Mouse (Mus musculus) 3T3-L1 (cell line): ENCODE results near the gene Muc1.
"Not testable (repeated sequence)": the region's sequence is repeated elsewhere in the genome, so short reads cannot be mapped to it uniquely, and the experiment has no call there.

ENCODE experiments used
- DNase-seq: peaks from one replicate; pipeline ENCODE4 v3.0.0-alpha.2; 2015; ENCODE audit warnings: low read depth, low spot score

The Muc1 gene

DNA sequence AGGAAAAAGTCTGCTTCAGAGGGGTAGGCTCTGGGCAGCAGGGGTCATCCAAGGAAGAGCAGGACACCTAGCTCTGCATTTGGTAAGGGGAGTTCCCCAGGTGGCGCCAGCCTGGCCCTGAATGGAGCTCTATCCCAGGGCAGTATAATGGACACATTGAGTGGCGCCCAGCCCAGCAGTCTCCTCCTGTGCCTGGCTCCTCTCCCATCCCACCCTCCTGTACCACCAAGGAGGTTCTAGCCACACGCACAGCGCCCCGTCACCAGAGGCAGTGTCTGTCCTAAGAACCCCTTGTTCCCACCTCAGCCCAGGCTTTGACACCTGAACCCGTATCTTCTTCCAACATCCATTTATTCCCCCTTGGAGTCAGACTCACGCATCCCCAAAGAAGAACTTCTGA is 19.1 kb upstream of the Muc1 start:
- DNase-seq: no peak

DNA sequence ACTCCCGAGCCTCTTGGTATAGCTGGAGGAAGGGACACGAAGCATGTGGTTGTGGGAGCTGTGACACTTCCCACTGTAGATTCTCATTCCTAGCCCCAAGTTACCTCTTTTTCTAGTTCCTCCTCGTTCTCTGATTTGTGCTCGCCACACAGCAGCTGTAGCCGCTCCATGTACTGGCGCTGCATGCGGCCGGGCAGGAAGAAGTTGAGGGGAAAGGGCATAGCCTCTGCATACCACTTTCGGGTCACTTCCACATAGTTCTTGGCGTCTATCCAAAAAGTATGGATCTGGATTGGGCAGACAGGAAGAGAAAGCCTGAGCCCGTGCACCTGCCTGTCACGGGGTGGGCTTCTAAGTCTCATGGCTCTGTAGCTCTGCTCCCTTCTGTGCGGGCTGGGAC is 18.7 kb upstream of the Muc1 start:
- no peak for DNase-seq

DNA sequence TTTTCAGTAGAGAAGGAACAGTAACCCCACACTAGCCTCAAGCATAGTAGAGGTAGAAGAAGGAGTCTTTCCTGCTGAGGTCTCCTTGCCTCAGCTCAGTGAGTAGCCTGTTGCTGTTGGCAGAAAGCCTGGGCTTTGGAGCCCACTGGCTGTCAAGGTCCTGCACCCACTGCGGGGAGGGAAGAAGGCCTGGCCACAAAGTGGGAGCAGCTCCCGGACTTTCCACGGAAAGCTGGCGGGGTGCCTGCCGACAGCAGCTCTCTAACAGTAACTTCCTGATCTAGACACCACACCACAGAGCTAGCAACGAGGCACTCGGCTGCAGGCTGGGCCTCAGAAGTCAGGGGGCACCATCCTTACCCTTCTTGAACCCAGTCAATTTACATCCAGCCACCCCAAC is 18.1 kb upstream of the Muc1 start:
- no peak for DNase-seq

DNA sequence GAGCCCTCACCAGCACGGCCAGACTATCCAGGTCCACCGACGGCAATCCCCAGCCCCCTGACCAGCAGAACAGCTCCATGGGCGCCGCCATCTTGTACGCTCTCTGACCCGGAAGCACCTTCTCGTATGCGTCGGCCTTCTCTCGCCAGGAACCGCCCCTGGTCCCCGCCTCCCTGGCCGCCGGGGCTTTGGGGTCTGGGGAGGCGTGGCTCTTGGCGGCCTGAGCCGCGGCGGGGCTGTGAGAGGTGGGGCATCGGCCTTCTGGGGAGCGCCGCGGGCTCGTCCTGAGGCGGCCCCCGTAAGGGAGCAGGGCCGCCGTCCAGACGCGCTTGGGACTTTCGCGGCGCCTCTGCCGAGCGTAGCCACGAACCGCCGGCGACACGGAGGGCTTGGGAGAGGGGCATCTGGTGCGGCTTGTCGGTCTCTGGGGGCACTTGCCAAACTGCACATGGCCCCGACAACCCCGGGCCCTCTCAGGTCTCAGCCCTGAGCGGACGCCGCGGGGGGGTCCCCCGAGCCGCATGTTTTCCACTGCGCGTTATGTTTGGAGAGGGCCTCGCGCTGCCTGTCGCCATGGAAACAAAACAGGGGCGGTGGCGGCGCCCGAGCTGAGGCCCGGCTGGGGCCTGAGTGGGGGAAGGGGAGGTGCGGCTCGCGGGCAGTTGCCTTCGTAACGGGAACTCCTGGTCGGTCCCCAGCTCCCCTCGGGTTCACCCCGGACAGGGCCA is 14.9 kb upstream of the Muc1 start:
- peak; percentile 95 for DNase-seq

DNA sequence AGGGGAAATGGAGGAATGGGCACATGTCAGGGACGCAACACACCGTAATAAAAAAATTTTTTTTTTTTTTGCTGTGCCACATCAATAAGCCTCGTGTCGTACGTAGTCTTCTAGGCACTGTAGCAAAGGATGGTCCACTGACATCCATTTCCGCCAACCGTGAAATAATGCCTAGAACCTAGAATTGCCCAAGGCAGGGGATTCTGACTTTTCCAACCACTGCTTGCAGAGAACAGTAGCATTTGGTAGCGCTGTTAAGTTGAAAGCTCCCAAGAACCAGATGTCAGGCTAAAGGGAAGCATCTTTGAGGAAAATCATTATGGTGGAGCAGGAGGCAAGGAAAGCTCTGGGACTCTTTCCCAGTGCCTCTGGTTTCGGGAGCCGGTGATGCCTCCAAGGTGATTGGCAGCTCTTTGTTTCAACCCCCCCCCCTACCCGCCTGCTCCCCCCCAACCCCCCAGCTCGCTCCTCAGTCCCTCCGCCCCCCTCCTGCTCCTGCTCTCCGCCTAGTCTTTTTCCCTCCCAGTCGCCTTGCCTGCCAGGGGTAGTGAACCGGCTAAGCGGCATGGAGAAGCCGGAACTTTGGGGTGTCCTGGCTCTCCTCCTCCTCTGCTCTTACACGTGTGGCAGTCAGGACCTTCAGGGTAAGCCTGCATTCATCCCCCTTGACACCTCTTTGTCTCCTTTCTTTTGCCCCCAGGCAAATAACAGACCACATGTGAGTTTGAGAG is 14.0 kb upstream of the Muc1 start, which contains the start of gene Thbs3:
Thbs3 (plus strand) TSS at position 500 of the 731 bp plus-strand sequence.
- DNase-seq: peak; percentile 67

DNA sequence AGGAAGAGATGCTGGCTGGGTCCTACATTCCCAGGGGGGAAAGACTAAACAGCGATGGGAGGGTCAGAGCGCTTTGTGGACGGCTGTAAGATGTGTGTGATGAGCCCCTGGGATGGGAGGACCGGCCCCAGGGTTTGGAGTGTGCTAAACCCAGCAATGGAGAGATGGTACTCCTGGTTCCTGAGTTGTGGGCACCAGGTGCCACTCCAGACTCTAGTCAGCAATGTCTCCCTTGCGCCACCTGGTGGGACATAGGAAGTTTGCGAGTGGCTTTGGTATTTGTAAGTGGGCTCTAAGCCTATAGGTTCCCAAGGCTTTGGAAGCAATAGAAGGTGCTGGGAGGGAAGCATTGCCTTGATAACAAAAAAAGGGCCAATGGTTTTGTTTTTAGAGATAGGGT is 13.0 kb upstream of the Muc1 start:
- DNase-seq: peak; percentile 98

DNA sequence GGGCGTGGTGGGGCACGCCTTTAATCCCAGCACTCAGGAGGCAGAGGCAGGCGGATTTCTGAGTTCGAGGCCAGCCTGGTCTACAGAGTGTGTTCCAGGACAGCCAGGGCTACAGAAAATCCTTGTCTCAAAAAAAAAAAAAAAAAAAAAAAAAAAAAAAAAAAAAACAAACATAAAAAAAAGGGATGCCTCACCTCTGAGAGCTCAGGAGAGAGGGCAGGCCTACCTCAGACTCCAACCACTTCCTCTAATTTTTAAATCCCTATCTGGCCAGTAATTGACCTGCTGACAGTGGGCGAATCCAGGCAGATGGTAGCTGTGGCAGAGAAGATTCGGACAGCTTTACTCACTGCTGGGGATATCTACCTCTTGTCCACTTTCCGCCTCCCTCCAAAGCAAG is 12.4 kb upstream of the Muc1 start:
- DNase-seq: not testable (repeated sequence)

DNA sequence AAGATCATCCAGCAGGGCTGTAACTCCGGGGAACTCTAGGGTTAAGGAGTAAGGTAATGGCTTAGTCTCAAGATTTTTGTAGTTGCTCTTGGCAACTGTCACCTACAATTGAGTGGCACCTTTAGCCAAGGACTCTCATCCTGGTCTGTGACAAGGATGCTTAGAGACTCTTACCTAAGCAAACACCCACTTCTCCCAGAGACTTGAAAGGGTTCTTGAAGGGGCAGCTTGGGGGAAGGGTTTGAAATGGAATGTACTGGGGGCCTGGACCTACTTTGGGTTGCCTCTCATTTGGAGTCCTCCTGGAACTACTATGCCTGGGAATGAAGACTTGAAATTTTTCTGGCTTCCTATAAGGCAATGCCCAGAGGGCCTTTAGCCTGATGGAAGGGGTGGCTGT is 10.6 kb upstream of the Muc1 start:
- no peak for DNase-seq

DNA sequence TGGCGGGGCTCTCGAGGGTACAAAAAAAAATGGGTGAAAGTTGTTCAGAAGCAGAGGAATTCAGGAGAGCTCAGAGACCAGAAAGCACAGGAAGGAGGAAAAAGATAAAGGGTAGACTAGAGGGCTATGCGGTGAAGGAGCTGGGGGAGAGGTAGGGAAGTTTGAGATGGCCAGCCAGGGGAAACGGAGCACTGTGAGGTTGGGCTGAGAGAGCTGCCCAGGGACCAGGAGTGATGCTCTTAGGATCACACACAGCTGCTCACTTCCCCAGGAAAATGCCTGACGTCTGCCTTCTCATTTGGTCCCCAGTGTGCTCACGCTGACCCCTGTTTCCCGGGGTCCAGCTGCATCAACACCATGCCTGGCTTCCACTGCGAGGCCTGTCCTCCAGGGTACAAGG is 9.3 kb upstream of the Muc1 start:
- peak; percentile 51 for DNase-seq

DNA sequence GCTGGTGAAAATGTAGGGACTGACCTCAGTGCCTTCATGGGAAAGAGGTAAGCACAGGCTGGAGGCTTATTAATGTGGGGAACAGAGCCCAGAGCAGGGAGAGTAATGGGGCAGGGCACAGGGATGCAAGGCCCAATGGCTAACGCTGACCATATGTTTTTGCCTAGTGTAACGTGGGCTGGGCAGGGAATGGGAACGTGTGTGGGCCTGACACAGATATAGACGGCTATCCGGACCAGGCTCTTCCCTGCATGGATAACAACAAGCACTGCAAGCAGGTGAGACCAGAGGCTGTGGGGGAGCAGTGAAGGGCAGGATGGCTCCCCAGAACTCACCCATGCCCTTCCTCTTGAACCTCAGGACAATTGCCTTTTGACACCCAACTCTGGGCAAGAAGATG is 7.7 kb upstream of the Muc1 start:
- no peak for DNase-seq

DNA sequence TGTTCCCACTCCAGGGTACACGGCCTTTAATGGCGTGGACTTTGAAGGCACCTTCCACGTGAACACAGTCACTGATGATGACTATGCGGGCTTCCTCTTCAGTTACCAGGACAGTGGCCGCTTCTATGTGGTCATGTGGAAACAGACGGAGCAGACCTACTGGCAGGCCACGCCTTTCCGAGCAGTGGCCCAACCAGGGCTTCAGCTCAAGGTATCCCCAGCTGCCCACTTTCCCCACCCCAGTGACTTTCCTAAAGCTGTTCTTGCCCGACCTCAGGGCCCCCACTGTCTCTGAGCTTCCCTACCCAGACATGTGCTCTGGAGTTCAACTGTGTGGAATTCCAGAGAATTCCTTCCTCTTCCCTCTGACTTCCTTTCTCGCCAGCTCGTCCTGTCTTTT is 4.1 kb upstream of the Muc1 start:
- DNase-seq: no peak

DNA sequence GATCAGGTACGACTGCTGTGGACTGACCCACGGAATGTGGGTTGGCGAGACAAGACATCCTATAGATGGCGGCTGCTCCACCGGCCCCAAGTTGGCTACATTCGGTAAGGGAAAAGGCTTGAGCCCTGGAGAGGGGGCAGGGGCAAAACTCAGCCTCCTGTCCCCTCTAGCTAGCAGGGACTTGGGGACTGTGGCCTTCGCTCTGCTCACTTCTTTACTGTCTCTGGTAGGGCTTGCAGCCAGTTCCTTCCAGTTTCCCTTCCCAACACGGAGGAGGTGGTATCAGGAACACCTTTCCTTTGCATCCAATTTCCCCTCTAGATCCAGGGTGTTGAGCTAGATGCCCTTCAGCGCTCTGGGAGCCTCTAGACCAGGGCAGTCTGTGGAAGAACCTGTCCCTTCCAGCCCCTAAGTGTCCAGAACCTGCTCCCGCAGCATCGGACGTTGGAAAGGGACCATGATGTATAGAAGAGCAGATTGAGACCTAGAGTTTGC is 3.5 kb upstream of the Muc1 start:
- no peak for DNase-seq

DNA sequence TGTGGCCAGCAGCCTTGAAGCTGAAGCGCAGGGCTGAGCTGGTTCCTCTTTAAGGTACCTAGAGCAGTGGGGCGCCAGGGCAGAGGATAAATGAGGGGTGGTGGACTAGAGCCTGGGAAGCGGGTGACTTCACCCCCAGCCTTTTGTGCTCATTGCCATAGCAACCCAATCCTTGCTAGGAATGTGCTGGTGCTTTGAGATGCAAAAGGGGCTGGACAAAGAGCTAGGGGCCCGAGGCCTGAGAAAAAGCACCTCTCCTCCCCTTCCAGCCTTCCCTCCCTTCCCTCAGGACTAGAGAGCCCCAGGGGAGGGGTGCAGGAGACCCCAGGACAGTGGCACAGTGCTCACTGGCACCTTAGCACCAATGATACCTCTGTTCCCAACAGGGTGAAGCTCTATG is 2.9 kb upstream of the Muc1 start:
- DNase-seq: no peak

DNA sequence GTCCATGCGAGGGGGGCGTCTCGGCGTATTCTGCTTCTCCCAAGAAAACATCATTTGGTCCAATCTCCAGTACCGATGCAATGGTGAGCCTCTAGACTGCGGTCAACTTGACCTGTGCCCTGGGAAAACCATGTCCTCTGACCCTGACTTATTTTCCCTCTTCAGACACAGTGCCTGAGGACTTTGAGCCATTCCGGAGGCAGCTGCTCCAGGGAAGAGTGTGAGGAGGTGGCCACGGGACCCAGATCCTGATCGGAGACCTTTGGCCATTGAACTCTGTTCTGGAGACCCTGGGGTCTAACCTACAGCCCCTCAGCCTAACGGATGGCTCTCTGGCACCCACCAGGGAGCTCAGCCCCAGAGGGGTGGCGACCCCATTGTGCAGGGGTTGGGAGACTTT is 2.5 kb upstream of the Muc1 start:
- no peak for DNase-seq

DNA sequence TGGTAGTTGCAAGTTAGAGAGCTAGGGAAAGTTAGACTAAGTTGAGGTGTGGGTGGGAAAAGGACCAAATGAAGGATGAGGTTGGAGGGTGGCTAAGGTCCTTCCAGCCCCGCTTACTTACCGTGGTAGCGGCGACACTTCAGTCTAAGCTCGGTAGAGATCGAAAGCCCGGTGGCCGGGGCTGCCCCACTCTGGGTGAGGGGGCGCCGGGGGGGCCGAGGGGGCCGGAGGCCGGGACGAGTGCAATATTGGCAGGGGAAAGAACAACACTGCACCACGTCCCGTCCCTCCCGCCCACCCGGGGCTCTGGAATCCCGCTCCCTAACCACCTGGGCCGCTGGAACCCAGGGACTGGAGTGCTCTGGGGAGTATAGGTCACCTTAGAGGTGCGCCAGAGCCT is 2.0 kb upstream of the Muc1 start, which contains the start of gene Mtx1:
Mtx1 (minus strand) TSS at position 189 of the 400 bp plus-strand sequence.
- no peak for DNase-seq

DNA sequence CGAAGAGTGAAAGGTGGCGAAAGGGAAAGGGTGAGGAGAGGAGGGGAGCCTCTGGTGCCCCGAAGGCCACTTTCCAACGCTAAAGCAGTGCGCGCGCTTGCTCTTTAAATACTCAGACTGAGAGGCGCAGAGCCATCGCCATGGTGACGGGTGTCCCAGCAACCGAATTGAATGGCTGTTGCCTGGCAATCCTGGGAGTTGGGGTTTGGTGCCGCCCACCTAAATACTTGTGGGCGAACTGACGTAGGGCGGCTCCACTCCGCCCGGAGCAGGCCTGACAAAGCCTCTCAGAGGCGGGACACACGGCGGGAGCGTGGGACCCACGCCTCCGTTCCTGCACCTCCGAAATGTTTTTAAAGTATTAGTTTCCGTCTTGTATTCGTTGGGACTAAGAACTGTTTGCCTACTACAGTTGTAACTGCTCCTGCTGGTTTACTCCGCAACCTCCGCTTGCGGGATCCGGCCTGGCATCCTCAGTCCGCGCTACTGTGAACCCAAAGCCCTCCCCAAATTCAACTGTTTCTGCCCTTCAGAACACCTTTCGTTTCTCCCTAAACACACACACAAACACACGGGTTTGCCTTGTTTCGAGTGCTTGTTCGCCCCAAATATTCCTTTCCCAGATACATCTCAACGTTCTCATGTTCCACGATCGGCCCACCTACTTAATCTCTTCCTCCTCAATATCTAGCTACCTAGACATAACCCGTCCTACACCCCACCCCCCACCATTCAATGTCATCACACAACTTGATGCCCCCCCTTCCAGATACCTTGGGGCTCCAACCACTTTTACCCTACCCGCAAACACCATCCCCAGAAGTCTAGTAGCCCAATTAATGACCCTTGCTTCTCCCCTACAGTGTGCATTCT is 1.3 kb upstream of the Muc1 start:
- DNase-seq: peak; percentile 97

DNA sequence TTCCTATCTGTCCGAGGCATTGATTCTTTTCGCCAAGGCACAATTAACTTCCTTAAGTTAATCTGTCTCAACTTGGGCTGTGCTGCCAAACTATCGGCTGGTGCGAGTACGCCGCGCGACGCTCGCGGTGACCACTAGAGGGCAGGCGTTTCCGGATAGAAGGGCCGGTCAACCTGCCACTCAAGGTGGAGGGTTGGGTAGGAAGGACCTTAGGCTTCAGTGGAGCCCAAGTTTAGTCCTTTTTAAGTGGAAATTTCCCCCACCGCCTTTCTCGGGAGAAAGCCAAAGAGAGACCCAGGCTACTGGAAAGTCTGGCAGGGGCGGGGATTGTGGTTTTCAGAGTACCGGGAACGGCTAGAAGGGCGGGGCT is 692 bp upstream of the Muc1 start:
- peak; percentile 94 for DNase-seq

DNA sequence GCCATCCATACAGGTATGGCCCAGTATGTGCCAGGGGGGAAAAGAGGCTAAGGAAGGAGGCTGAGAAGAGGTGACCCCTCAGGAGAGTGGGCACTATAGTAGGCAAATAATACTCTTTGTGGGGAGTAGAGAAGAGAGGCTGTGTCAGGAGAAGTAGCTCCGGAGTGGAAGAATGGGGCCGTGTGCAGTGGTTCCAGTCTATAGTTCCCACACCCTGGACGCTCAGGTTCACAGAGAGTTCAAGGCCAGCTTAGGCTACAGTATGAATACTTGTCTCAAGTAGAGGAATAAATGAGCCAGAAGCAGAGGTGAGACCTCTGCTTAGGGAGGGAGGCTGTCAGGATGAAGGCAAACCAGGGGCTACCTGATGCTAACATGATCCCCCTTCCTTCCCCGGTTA is 419 bp downstream of the Muc1 start:
- no peak for DNase-seq

DNA sequence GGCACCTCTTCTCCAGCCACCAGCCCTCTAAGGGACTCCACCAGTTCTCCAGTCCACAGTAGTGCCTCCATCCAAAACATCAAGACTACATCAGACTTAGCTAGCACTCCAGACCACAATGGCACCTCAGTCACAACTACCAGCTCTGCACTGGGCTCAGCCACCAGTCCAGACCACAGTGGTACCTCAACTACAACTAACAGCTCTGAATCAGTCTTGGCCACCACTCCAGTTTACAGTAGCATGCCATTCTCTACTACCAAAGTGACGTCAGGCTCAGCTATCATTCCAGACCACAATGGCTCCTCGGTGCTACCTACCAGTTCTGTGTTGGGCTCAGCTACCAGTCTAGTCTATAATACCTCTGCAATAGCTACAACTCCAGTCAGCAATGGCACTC is 1.7 kb downstream of the Muc1 start:
- no peak for DNase-seq

DNA sequence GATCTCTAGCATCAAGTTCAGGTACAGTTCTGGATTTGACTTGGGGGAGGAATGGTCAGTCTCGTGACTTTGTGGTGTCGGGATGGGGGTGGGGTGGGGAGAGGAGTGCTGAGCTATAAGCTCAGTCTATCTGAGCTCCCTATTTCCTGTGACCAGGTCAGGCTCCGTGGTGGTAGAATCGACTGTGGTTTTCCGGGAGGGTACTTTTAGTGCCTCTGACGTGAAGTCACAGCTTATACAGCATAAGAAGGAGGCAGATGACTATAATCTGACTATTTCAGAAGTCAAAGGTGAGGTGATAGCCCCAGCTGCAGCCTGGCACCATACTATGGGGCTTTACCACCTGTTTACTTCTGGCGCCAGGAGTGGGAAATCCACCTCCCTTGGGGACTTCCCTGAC is 2.5 kb downstream of the Muc1 start:
- no peak for DNase-seq

DNA sequence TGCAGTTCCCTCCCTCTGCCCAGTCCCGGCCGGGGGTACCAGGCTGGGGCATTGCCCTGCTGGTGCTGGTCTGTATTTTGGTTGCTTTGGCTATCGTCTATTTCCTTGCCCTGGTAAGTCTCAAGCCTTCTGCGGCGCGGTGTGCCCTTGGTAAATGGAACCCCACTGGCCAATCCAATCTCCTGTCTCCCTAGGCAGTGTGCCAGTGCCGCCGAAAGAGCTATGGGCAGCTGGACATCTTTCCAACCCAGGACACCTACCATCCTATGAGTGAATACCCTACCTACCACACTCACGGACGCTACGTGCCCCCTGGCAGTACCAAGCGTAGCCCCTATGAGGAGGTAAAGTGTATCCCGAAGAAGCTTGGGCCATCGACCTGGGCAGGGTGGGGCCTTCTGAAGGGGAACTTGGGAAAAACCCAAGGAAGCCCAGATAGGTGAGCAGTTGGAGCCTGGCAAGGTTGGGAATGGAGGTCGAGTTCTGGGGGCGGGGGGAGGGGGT is 3.0 kb downstream of the Muc1 start:
- no peak for DNase-seq

DNA sequence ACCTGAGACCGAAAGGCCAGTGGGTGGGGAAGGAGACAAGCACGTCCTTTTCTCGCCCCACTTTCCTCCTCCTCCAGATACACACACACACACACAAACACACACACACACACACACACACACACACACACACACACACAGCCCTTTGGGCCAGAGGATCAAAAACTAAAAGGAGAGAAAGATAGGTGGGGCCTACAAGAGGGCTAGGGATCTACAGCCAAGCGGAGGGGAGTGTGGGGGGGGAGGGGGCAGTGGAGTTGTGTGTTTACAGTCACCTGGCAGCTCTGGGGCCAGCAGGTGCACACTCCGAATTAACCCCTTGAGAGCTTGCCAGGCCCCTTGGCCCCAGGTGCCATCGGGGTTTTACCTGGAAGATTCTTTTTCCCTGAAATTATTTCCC is 3.8 kb downstream of the Muc1 start:
- DNase-seq: no peak
